Mouse (Mus musculus) frontal cortex, postnatal 14 days (tissue): ENCODE data around the gene Gab2.
"Not testable (repeated sequence)": the region's sequence is repeated elsewhere in the genome, so short reads cannot be mapped to it uniquely, and the experiment has no call there.

Experiments
- DNase-seq, 2 experiments: peaks; one replicate each; pipeline ENCODE4 v3.0.0; 2022; ENCODE audit warnings: low spot score in 2 of 2

Gene Gab2

DNA sequence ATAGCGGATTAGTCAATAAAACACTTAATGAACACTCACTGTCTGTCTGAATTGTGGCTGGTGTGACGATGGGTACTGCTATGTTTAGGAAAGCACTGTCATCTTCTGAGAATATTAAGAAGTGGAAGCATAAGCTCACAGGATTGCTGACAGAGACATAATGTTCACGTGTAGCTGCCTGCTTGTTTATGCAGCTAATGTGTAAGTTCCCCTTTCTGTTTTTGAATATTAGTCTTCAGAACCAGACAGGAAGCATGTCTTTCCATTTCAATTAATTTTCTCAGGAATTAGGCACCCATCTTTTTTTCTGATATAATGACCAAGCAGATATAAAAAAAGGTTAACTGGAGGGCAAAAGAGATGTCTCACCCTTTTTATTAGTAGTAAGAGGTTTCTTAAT lies 55.1 kb downstream of the Gab2 start:
- DNase-seq: no peak

DNA sequence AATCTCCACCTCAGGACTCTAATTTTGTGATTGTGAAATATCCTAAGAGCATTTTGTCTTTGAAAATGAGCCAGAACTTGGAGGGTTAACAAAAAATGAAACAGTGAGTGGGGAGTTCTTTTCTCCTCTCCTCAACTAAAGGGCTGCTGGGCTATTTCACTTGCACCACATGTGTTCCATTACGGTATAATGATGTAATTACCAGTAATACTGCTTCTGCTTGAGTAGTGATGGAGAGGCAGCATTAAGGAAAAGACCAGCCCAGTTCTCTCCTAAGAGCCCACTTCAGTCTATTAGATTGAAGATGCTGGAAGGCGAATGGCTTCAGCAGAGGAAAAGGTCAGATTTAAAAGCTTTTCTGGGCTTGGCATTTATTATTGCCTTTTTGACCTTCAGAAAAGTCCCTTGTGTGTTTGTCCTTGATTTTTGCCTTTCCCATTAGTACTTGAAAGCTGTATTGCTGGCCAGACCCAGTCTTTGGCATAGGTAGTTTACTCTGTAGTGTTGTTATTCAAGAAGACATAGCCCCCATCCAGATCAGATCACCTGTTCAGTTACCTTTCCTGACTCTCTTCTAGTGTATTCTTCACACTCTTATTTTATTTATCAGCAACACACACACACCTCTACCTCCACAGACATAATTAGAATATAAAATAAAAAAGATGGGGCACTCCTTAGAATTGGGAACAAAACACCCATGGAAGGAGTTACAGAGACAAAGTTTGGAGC lies 69.9 kb downstream of the Gab2 start:
- DNase-seq: no peak

DNA sequence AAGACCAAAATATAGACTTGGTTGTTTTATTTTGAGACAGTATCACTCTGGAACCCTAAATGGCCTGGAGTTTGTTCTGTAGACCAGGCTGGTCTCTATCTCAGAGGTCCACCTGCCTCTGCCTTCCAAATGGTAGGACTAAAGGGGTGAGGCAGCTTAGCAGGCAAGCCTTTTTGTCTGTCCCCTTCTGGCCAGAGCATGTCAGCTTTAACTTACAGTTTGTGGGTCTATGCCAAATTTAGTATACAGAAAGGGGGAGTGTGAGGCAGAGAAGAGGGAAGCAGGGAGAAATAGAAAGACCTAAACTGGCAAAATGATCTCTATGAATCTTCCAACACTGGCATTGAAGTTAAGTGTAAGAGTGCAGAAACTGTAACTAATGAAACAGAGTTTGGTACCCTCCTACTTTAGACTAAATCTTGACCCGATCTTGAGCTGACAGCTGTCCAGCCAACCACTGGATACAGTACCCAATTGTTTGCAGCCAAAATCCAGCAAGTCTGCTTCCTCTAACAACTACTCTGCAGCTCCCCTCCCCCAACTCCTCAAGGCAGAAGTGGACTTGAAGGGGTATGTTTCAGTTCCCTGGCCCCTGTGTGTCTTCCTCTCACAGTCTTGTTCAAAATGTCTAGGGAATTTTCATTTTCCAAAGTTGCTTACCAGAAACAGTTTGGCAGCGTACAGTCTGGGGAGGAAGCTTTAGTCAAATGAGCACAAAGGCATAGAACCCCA lies 73.5 kb downstream of the Gab2 start:
- peak; percentile 16 for DNase-seq

DNA sequence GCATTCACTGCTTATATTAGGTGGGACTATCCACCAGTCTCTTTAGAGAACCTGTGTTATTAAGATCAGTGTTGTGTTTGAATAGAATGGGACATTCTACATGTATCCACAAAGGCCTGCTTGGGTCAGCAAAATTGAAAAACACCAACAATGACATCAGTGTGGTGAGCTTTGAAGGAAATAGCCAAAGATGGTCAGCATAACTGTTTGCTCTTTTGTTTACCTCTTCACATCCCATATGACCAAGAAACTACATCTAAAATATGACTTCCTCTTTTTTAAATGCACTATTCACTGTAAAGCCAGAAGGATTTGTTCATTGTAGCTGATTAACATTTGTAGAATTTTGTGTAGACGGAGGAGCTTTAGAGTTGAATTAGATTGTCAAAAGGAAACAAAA lies 82.9 kb downstream of the Gab2 start:
- no peak for DNase-seq

DNA sequence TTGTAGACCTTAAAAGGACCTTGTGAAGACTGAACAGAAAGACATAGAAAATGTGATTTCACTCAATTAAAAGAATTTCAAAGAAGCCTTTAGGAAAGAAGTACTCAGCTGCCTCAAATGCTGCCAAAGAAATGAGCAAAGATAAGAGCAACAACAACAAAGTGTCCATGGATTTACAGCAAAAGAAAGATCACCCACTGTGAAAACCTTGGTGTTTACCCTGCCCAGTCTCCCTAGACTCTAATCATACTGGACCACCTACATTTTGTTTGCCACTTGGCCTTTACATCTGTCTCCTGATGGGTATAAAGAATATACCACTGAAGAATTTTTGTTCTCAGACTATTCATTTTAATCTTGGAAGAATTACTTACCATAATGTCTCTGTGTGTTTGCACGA lies 89.7 kb downstream of the Gab2 start:
- no peak for DNase-seq

DNA sequence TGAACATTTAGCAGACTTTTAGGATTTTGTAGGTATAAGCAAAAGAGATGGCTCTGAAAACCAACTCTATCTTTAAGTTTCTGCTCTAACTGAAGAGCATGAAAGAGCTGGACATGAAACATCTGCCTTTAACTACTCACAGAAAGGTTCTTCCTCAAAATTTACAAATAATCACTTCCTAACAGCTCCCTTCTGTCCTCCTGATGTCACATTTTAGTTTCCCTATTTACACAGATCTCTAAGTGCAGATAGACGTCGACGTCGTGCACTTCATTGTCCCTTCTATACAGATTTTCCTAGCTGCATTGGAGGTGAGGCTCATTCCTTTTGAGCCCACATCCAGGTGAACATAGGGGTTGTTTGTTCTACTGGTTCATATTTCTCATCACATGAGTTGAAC lies 90.3 kb downstream of the Gab2 start:
- no peak for DNase-seq

DNA sequence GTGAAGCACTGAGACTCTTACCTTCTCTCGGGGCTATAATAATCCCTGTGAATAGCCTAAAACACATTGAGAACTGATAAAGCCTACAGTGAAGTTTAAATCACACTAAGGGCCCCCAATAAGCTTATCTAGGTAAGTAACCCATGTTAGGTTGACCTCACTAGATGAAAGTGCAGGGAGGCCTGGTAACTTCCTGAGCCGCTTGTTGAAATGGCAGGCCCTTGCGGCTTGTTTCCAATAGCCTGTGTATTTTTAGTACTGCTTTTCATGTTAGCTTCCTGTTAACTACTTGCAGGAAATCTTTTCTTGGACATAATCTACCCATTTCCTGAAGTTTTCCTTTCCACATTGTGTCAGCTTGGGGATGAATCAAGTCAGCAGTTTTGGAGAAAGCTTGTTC lies 90.7 kb downstream of the Gab2 start:
- DNase-seq: no peak

DNA sequence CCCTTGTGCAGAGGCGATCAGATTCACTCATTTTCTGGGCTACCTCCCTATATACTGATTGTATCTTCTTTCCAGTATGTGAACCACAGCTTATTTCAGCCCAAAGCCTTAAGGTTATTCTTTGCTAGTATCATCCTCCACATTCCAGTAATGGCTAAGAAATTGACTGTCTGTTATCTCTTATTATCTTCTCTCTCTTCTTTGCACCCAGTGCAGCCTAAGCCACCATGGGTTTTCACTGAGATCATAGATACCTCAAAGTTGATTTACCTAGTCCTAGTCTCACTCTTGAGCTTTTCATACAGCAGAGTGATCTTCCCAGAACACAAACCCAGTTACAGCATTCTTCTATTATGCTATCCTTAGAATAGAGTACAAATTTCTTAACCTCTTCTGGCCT lies 100.5 kb downstream of the Gab2 start:
- no peak for DNase-seq

DNA sequence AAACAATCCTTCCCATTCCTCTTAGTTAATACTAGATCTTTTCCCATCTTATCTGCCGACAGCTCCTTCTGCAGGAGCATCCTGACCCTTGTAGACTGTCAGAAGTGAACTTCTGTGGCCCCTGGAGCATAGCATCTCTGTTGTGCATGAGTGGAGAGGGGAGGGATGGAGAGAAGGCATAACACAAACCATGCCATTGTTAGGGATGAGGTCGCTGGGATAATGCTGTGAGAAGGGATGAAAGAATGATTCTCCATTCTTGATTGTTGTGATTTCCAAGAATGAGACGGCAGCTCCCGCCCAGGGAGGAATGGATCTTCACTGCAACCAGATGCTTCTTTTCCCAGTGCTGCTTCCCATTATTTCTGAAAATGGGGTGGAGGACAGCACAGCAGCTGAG lies 102.0 kb downstream of the Gab2 start:
- no peak for DNase-seq

DNA sequence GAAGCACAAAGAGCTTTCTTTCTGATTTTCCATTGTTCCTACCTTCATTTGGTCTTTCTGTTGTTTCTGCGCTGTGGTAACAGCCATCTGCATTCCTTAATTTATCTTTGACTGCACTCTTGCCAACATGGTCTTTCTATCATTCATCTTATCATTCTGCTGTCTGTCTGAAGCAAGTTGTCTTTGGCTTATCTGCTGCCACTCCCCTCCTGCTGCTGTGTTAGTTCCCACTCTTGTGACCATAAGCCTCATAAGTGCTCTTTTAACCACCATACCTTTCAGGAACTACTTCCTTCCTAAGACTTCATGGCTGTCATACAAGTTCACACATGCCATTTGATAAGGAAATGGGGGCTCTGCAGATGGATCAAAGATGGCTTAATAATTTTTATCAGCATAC lies 102.6 kb downstream of the Gab2 start:
- DNase-seq: no peak

DNA sequence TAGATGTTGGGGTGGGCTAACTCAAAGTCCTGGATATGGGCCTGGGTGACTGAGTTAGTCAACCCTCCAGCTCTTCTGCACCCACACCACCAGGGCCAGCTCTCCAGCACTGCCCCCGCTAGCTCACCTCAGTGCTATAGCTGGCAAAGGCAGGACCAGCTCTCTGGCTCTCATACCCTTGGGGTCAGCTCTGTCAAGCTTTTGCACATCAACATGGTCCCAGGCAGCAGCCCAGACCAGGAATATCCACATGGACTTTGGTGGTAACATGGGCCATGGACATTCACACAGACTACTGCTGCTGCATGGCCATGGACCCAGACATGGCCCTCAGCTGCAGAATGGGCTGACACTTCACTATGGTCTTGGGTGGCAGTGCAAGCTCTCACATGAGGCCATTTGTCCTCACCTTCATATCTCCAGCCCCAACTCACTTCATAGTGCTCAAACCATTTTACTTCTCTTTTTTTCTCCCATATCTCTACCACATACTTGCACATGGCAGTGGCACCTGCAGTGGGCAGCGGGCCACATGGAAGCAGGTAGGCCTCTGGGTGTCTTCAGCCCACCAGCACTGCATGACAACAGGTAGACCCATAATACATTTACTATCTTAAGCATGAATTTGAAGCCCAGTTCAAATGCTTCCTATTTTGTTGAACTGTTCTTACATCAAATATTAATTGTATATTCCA lies 106.1 kb downstream of the Gab2 start:
- no peak for DNase-seq

DNA sequence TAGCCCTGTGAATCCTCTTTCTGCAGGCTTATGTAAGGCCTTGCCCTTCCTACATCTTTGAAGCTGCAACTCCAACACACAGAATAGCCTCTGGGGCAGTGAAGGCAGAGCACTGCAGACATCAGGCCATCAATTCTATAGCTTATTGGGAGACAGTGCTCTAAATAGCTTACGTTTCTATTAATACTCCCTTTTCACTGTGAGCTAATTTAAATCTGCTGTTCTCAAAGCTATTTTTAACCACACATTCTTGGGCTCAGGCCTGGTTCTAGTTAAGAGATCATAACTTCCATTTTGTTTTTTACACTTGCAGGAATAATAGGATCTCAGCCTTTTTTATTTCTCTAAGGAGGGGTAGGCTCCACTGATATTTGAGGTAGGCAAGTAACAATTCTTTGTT lies 107.7 kb downstream of the Gab2 start:
- DNase-seq: no peak

DNA sequence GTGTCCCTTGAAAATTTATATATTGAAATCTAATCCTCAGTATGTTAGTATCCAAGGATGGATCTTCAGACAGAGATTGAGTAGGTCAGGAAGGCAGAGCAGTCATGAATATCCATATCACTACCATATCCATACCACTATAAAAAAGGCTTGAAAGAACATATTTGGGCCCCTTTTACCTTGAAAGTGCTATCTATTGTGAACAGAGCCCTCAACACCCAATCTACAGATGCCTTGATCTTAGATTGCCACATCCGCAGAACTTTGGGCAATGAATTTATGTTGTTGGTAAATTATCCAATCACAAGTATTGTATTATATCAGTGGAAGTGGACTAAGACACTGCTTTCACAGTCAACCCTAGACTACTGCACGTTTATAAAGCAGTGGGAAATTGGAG lies 122.5 kb downstream of the Gab2 start:
- no peak for DNase-seq

DNA sequence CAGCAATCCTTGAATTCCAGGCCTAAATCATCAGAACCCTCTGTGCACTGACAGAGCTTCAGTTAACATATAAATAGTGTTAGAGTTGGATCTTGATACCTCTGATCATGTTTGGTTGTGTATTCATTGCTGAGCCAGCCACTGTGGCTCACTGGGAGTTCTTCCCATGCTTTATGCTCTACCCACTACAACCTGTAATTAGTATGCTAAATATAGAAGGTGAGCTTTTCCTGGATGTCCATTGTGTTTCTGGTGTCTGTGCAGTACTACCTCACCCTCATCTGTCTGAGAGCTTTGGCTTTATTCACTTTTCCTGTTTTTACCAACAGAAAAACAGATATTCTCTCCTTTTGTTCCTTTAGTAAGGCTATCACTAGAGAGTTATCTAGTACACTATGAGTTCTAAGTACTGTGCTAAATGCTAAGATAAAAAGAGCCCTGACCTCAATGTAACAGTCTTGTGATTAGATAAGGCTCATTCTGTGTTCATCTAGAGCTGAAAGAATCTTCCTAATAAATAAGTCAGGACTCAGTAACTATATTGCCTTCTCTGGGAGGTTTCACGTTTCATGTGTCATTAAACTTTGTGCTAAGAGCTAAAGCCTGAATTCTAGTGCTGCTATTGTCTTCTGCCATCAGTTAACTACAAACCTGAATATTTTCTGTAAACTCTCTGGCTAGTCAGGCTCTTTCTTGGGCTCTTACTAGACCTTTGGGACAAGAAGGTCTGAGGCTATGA lies 127.6 kb downstream of the Gab2 start:
- DNase-seq: no peak

DNA sequence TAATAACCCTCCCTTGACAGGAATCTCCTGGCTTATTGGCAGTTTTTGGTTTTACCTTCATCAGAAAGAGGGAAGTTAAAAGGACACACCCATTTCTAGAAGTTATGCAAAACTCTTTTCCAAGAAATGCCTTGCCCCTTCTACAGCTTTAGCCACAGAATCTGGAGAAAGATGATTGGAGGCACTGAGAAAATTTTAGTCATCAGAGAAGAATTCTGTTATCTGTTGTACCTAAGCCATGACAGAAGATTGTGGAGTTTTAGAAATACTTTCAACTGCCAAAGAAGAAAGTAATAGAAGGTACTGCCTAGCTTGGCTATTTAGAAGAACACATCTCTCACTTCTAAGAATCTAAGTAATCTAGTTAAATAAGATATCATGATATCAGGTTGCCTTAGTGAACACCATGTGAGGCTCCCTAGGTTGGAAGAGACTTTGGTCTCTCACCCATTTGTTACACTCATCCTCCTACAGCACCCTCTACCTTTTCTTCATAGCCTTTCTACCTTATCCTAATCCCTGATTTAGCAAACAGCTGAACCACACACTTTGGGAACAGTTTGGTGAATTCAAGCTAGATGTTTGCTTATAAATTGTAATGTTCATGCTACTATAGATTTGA lies 128.8 kb downstream of the Gab2 start:
- no peak for DNase-seq

DNA sequence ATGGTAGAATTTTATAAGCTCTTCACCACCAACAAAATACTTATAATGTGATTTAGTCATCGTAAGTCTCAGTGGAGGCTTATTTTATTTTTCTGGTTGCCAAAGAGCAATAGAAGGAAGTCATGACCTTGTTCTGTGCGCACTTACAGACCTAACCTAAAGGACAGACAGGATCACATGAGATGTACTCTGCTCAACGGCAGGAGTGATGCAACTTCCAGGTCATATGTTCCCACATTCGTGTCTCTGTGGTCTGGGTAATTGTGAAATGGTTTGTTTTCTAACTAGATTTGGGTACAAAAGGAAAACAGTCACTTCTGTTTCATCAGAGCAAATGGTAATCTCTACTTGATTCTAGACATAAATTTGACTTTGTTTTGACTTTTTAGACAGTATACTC lies 129.7 kb downstream of the Gab2 start:
- DNase-seq: no peak

DNA sequence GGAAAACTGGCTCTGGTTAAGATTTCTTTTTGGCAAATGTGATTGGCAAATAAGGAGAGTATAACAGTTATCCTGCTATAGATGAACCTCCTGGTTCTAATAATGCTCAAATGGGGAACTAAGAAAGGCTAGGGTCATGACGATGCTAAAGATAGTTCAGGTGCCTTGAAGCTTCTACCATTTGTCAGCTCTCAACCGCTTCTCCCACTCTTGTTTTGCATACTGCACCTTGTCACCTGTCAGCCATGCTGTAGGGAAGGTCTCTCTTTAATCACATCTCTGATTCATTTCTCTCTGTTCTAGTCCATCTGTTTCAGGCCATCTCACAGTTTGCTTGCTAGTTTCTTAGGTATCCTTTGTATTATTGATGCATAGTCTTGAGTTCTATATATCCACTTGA lies 142.4 kb downstream of the Gab2 start:
- DNase-seq: no peak

DNA sequence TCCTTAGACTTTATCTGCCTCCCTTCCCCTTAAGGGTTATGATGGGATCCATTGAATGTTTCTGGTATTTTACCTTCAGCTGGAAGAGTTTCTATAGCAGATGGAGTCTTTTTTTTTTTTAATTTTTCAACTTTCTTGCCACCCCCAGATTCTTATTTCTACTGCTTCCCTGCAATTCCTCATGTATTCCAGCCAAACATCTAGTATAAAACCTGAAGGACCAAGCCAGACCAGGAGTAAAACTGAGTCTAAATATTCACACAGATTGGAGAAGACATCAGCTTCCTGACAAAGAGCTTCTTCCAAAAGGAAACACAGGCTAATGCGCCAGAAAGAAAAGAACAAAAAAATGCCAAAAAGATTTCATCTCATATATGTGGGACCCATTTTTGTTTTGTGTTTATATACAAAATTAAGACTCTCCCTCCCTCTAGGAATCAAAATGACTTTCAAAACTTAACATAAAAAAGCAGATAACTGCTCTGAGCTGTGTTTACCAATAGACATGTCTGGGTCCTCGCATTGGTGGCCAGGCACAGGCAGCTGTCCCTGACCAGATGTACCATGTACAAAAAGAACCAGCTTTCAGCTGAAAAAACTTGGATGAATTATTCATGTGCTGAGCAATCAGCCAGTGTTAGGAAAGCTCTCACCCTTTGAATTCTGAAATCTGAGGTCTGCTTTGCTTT lies 164.0 kb downstream of the Gab2 start:
- DNase-seq: no peak

DNA sequence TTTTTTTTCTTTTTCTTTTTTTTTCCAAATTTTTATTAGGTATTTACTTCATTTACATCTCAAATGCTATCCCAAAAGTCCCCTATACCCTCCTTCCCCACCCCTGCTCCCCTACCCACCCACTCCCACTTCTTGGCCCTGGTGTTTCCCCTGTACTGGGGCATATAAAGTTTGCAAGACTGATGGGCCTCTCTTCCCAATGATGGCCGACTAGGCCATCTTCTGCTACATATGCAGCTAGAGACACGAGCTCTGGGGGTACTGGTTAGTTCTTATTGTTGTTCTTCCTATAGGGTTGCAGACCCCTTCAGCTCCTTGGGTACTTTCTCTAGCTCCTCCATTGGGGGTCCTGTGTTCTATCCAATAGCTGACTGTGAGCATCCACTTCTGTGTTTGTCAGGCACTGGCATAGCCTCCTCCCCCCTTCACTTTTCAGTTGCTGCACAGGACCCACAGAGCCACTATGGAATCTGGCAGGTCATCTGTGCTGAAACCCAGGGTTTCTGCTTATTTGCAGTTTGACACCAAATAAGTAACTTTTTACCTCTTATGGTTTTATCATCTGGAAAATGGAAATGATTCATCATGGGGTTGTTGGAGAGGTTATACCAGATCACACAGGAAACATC lies 164.7 kb downstream of the Gab2 start:
- not testable (repeated sequence) for DNase-seq

DNA sequence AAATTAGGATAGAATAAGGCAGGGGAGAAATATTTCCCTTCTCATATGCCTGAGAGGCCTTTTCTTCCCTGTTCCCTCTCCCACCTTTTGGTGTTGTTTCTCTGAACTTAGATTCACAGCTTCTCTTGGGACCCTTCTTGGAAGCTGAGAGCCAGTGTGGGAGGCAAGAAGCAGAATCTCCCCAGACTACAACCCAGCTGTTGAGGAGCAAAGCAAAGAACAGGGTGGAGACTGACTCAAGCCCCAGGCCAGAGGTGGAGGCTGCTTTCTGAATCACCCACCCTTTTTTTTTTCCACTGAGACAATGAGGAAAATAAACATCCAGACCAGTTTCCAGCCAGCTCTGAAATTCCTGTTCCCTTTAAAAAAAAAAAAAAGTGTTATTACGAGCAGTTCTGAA lies 166.3 kb downstream of the Gab2 start:
- no peak for DNase-seq

DNA sequence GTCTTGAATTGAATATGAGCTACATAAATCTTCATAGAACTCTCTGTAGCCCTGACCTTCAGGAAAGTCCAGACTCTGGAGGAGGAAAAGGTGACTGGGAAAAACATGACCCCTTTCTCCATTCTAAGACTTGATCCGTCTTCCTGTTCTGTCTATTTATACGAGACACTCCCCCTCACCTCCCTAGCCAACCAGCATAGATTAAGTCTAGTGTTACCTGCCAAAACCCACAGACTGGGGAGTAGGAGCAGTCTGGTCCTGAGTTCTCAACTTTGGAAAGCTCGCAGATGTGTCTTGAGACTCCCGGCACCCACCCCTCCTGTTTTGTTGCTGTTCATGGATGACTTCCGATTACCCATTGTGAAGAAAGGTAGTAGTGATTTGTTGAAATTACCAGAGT lies 166.8 kb downstream of the Gab2 start:
- no peak for DNase-seq
